Mouse (Mus musculus): ENCODE data around the gene Dock6. TPM values are rescaled to one million over a fixed set of nuclear protein-coding genes. Genes with fewer than 3 reads are reported as not detected.
"Not testable (repeated sequence)": the region's sequence is repeated elsewhere in the genome, so short reads cannot be mapped to it uniquely, and the experiment has no call there.

Dock6 gene
- polyA plus RNA-seq, 1 experiment from 2014 or later = 8.4 TPM

DNA sequence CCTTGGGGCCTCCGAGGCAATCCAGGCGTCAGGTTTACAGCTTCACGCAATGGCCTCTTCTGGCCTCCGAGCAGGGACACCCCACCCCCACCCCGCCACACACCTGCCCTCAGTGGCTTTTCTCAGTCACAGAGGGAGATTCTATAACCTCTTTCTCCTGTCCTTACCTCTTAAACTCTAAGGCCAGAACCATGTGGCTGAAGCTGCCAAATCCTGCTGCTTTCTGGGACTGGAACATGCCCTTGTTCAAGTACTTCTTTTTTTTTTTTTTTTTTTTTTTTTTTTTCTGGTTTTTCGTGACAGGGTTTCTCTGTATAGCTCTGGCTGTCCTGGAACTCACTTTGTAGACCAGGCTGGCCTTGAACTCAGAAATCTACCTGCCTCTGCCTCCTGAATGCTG is 7.9 kb upstream of the Dock6 start:
- H3K4me2 ChIP-seq; H3K27ac ChIP-seq; H3K9me3 ChIP-seq (replicated peaks); H3K4me3 ChIP-seq; ATAC-seq; H3K9ac ChIP-seq; H3K4me1 ChIP-seq; H3K27me3 ChIP-seq (replicated peaks); H3K36me3 ChIP-seq: not testable (repeated sequence)
- 59% methylated on average over 6 of the region's 6 CpGs for WGBS (ENCODE audit: insufficient replicate concordance)

DNA sequence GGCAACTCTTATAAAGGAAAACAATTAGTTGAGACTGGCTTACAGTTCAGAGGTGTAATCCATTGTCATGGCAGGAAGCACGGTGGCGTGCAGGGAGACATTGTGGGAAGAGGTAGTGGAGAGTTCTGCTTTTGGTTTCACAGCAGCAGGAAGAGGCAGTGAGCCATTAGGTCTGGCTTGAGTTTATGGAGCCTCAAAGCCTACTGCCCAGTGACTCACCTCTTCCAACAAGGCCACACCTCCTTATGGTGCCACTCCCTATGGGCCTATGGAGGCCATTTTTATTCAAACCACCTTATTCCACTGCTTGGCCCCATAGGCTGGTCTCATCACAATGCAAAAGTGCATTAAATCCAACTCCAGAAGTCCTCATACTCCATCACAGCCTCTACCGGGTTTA is 7.2 kb upstream of the Dock6 start:
- no peaks in the 10 kb centered on the region for H3K27me3 ChIP-seq (replicated peaks)
- H3K4me3 ChIP-seq = no peak overlapping the region
- no peak for ATAC-seq
- H3K9ac ChIP-seq = no peak overlapping the region
- H3K9me3 ChIP-seq (replicated peaks) = no peaks in the 10 kb centered on the region; the same call in 1 of the 2 replicates
- H3K27ac ChIP-seq = no peak overlapping the region
- no peak overlapping the region for H3K4me2 ChIP-seq
- 62% methylated on average over 3 of the region's 3 CpGs for WGBS (ENCODE audit: insufficient replicate concordance)
- H3K36me3 ChIP-seq = no peaks in the 10 kb centered on the region
- no peaks in the 10 kb centered on the region for H3K4me1 ChIP-seq

DNA sequence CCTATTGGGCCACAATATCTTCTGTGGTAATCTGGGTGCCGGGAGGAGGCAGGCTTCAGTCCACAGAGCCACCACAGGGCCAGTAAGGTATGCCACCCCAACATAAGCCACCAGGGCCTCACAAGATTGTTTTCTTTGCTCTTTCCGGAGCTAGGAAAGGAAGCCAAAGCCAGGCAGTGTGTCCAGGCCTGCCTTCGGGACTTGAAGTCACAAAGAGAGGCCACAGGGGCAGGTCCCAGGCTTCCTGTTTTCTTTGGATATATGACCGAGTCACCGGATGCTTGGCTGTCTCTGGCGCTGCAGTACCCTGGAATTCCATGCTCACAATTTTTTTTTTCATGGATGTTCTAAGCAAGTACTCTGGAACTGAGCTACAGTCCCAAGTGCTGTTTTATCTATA is 5.6 kb upstream of the Dock6 start:
- H3K27ac ChIP-seq = no peak overlapping the region
- ATAC-seq = 0 out of 2 replicates have a peak, but pooled peaks have one; percentile 27
- no peak overlapping the region for H3K9ac ChIP-seq
- H3K4me2 ChIP-seq = no peak overlapping the region
- no peaks in the 10 kb centered on the region; the same call in 1 of the 2 replicates for H3K9me3 ChIP-seq (replicated peaks)
- WGBS (ENCODE audit: insufficient replicate concordance) = 45% methylated on average over 6 of the region's 6 CpGs
- H3K36me3 ChIP-seq = no peaks in the 10 kb centered on the region
- no peak overlapping the region for H3K4me3 ChIP-seq
- H3K4me1 ChIP-seq = 0 out of 2 replicates have a peak, but pooled peaks cover under 1% of the 10 kb centered on the region
- H3K27me3 ChIP-seq (replicated peaks) = no peaks in the 10 kb centered on the region

DNA sequence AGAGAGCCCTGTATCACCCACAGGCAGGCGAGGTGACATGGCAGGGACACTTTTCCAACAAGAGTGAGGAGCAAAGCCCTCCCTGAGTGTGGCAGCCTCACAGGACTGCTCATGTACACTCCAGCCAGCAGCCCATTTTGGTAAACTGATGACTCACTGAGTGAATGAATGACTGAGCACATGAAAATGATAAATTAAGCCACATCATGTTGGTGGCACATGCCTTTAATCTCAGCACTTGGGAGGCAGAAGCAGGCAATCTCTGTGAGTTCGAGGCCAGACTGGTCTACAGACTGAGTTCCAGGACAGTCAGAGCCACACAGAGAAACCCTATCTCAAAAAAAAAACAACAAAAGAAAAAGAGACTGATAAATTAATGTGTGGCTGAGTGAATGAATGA is 5.1 kb upstream of the Dock6 start:
- Histone ChIP-seq H3K36me3 (no peaks in the 10 kb centered on the region), H3K9ac (no peak overlapping the region), H3K27ac (no peak overlapping the region), H3K4me3 (no peak overlapping the region), H3K4me2 (no peak overlapping the region), H3K27me3 (replicated peaks) (no peaks in the 10 kb centered on the region), H3K4me1 (peaks cover 6% of the 10 kb centered on the region), H3K9me3 (replicated peaks) (no peaks in the 10 kb centered on the region; the same call in 1 of the 2 replicates)
- ATAC-seq = no peak
- 65% methylated on average over 2 of the region's 2 CpGs for whole genome bisulfite sequencing (ENCODE audit: insufficient replicate concordance)

DNA sequence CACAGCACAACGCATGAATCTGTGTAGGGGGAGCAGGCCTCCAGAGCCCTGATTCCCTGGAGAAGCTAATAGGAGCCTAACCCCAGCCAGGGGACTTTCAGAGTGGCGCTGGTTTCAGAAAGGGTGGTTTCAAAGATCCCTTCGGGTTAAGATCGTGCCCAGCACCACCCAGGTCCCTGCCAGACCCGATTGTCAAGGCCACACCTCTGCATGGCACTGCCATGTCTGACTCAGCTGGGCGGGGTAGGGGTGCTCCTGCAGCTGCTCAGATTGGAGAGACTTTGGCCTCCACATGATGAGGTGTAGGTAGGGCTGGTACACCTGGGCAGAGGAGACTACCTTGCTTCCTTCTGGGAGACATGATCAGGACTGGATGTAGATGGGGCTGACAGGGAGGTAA is 2.5 kb upstream of the Dock6 start:
- WGBS (ENCODE audit: insufficient replicate concordance) = 71% methylated on average over 6 of the region's 6 CpGs
- Histone ChIP-seq H3K9ac (no peak overlapping the region), H3K27me3 (replicated peaks) (no peaks in the 10 kb centered on the region), H3K9me3 (replicated peaks) (no peaks in the 10 kb centered on the region), H3K27ac (no peak overlapping the region), H3K4me3 (no peak overlapping the region), H3K4me1 (peaks cover 24% of the 10 kb centered on the region), H3K36me3 (no peaks in the 10 kb centered on the region), H3K4me2 (no peak overlapping the region)
- ATAC-seq = no peak

DNA sequence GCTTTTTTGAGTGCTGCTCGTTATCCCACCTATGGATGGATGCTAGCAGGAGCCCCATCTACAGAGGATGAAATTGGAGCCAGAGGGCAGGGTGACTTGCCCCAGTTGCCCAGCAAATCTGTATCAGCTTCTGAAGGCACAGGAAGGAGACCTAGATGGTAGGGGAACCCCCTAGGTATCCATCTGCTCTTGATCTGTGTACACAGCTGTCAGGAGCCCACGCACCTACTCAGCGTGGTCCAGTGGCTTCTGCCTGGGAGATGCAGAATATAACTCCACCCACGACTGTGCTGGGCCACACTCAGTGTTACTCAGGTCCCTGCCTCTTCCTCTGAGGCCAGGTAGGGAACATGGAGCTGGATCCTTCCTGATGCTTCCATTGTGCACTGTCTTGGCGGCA is 1.5 kb upstream of the Dock6 start:
- Histone ChIP-seq H3K9ac (no peak overlapping the region), H3K4me1 (peaks cover 24% of the 10 kb centered on the region), H3K36me3 (no peaks in the 10 kb centered on the region), H3K4me3 (no peak overlapping the region), H3K9me3 (replicated peaks) (no peaks in the 10 kb centered on the region), H3K4me2 (no peak overlapping the region), H3K27ac (no peak overlapping the region), H3K27me3 (replicated peaks) (no peaks in the 10 kb centered on the region)
- WGBS (ENCODE audit: insufficient replicate concordance) = 66% methylated on average over 5 of the region's 5 CpGs
- no peak for ATAC-seq

DNA sequence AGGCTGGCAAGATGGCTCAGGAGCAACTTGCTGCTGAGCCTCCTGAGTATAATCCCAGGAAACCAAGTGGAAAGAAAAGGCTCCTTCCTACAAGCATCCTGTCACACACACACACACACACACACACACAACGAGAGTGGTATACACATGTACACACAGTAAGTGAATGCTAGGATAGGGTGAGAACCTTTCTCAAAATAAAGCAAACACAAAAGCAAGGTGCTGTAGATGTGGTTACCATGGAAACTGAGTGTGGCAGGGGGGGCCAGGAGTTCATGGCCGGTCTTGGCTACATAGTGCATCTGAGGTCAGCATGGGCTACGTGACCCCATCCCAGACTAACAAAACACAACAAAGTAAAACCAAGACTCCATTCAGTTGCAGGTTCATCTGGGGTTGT is 1.4 kb downstream of the Dock6 start:
- H3K4me2 ChIP-seq = no peak overlapping the region; the same call in 1 of the 2 replicates
- WGBS (ENCODE audit: insufficient replicate concordance) = 77% methylated on average over 3 of the region's 3 CpGs
- no peak overlapping the region for H3K4me3 ChIP-seq
- peaks cover 40% of the 10 kb centered on the region for H3K4me1 ChIP-seq
- no peak overlapping the region for H3K9ac ChIP-seq
- no peaks in the 10 kb centered on the region for H3K27me3 ChIP-seq (replicated peaks)
- no peaks in the 10 kb centered on the region for H3K9me3 ChIP-seq (replicated peaks)
- no peak for ATAC-seq
- H3K36me3 ChIP-seq = no peaks in the 10 kb centered on the region
- H3K27ac ChIP-seq = no peak overlapping the region

DNA sequence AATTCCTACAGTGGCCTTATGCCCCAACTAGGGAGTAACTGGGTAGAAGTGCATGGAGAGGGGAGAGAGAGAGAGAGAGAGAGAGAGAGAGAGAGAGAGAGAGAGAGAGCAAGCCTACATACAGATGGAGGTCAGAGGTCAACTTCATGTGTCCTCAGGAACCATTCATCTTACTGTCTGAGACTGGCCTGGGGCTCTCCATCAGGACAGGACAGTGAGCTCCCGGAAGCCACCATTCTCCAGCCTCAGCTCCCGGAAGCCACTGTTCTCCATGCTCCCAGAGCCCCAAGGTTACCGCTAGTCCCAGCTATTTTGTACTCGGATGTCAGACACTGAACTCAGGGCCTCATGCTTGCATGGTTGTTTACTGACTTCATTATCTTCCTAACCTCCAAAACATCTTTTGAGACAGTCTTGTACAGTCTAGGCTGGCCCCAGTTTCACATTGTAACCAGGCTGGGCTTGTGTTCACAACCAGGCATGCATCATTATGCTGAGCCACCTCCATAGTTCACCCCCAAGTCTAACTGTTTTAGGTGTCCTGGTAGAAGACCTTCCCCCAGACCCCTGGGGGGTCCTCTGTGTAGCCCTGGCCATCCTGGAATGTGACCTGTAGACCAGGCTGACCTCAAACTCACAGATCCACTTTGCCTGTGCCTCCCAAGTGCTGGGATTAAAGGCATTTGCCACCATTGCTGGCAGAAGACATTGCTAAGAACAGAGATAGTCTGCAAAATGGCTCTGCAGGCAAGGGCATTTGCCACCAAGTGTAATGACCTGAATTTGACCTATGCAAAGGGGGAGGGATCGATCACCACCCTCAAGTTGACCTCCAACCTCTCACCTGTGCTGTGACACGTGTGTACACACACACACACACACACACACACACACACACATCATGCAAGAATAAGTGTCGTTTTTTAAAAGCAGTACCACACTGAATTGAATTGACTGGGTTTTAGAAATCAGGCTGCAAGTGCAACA is 2.5 kb downstream of the Dock6 start:
- Histone ChIP-seq H3K9me3 (replicated peaks) (no peaks in the 10 kb centered on the region), H3K27me3 (replicated peaks) (no peaks in the 10 kb centered on the region), H3K4me2 (no peak overlapping the region), H3K36me3 (0 out of 2 replicates have a peak, but pooled peaks cover 3% of the 10 kb centered on the region), H3K27ac (0 out of 2 replicates have a peak overlapping the region, but pooled peaks have one; percentile 13), H3K9ac (no peak overlapping the region), H3K4me1 (peaks cover 47% of the 10 kb centered on the region), H3K4me3 (no peak overlapping the region)
- no peak for ATAC-seq
- 62% methylated on average over 7 of the region's 7 CpGs for WGBS (ENCODE audit: insufficient replicate concordance)

- no peak overlapping the region for H3K9ac ChIP-seq
- H3K4me1 ChIP-seq = peaks cover 47% of the 10 kb centered on the region
- 32% methylated on average over 10 of the region's 10 CpGs for WGBS (ENCODE audit: insufficient replicate concordance)
- 0 out of 2 replicates have a peak, but pooled peaks cover 3% of the 10 kb centered on the region for H3K36me3 ChIP-seq
- H3K9me3 ChIP-seq (replicated peaks) = no peaks in the 10 kb centered on the region
- H3K4me2 ChIP-seq = no peak overlapping the region
- no peaks in the 10 kb centered on the region for H3K27me3 ChIP-seq (replicated peaks)
- H3K27ac ChIP-seq = peak overlapping the region; percentile 65
- no peak overlapping the region for H3K4me3 ChIP-seq
- ATAC-seq = no peak
Measured at GRCm38 (mm10) chr9:21847926-21848325, 4.5 kb downstream of the Dock6 start.

DNA sequence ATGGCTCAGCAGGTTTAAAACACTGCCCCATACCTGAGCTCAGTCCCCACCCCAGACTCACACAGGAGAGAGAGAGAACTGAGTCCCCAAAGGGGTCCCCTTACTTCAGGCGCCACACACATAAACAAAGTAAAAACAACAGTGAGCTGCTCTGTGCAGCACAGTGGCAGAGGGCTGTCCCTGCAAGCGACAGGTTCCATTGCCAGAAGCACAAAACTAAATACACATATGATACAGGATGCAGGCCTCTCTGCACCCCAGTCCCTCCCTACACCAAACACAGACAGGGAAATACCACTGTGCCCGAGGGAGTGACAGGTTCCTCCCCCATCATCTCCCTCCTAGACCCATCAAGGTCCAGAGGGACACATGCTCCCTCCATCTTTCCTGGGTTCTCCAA is 5.0 kb downstream of the Dock6 start:
- H3K36me3 ChIP-seq = peaks cover 3% of the 10 kb centered on the region; the same call in 1 of the 2 replicates
- H3K27me3 ChIP-seq (replicated peaks) = no peaks in the 10 kb centered on the region
- peak overlapping the region; percentile 65 for H3K27ac ChIP-seq
- WGBS (ENCODE audit: insufficient replicate concordance) = 34% methylated on average over 3 of the region's 3 CpGs
- no peak overlapping the region for H3K9ac ChIP-seq
- H3K4me1 ChIP-seq = peaks cover 42% of the 10 kb centered on the region
- ATAC-seq = no peak
- peak overlapping the region; percentile 42 for H3K4me2 ChIP-seq
- no peak overlapping the region for H3K4me3 ChIP-seq
- no peaks in the 10 kb centered on the region for H3K9me3 ChIP-seq (replicated peaks)

GRCm38 (mm10) chr9:21846755-21847341 is 5.6 kb downstream of the Dock6 start:
- H3K4me2 ChIP-seq = peak overlapping the region; percentile 42
- peak; percentile 38 for ATAC-seq
- H3K27me3 ChIP-seq (replicated peaks) = no peaks in the 10 kb centered on the region
- H3K9ac ChIP-seq = peak overlapping the region; percentile 13; the same call in 1 of the 2 replicates
- 33% methylated on average over 11 of the region's 11 CpGs for WGBS (ENCODE audit: insufficient replicate concordance)
- H3K4me3 ChIP-seq = no peak overlapping the region
- no peaks in the 10 kb centered on the region for H3K9me3 ChIP-seq (replicated peaks)
- H3K4me1 ChIP-seq = peaks cover 36% of the 10 kb centered on the region
- H3K27ac ChIP-seq = peak overlapping the region; percentile 65
- H3K36me3 ChIP-seq = peaks cover 3% of the 10 kb centered on the region; the same call in 1 of the 2 replicates

Measured in liver, embryonic 12.5 days (tissue).